Mouse (Mus musculus) limb, embryonic 13.5 days (tissue): Measurements from ENCODE around the gene Rab4a. TPM values are rescaled to one million over a fixed set of nuclear protein-coding genes. Genes with fewer than 3 reads are reported as not detected.

Experiments
- ATAC-seq: fragments of 200-750 bp; cut with Nextera tagmentation; 2 replicates; pipeline ENCODE4 v1.8.0; 2017; ENCODE audit warnings: low read depth, moderate number of reproducible peaks, moderate TSS enrichment; ENCODE audit not compliant: low FRiP score
- H3K27ac ChIP-seq: fragments of 300-500 bp; sonication (generic); 2 replicates; pipeline ENCODE4 v1.5.1; 2015; ENCODE audit warnings: inconsistent platforms, mild to moderate bottlenecking, moderate library complexity
- H3K27me3 ChIP-seq: fragments of 300-500 bp; sonication (generic); 2 replicates; pipeline ENCODE4 v1.6.1; 2015; ENCODE audit warnings: mild to moderate bottlenecking, inconsistent platforms
- H3K36me3 ChIP-seq: fragments of 300-500 bp; sonication (generic); 2 replicates; pipeline ENCODE4 v1.6.1; 2015; ENCODE audit warnings: inconsistent platforms, mild to moderate bottlenecking, moderate library complexity
- H3K4me1 ChIP-seq: fragments of 300-500 bp; sonication (generic); 2 replicates; pipeline ENCODE4 v1.6.1; 2015; ENCODE audit warnings: inconsistent platforms
- H3K4me2 ChIP-seq: fragments of 300-500 bp; sonication (generic); replicated peaks from 2 replicates; pipeline ENCODE4 v1.6.1; 2015; ENCODE audit warnings: inconsistent platforms, mild to moderate bottlenecking, moderate library complexity
- H3K4me3 ChIP-seq: fragments of 300-500 bp; sonication (generic); 2 replicates; pipeline ENCODE4 v1.5.1; 2015; ENCODE audit warnings: moderate library complexity, mild to moderate bottlenecking, inconsistent platforms
- H3K9ac ChIP-seq: fragments of 300-500 bp; sonication (generic); 2 replicates; pipeline ENCODE4 v1.6.1; 2015; ENCODE audit warnings: mild to moderate bottlenecking, inconsistent platforms
- H3K9me3 ChIP-seq: fragments of 300-500 bp; sonication (generic); 2 replicates; pipeline ENCODE4 v1.6.1; 2016; ENCODE audit warnings: inconsistent platforms
- WGBS: fragments of 180-500 bp; shearing (Covaris S2); methylation state at CpG from one replicate; pipeline ENCODE4 v1.1.7; 2015; 5-methylcytosine and 5-hydroxymethylcytosine counted together
- polyA plus RNA-seq: library from polyadenylated mRNA; unstranded; fragments of >200 nt; fragmentation: Nextera tagmentation; extraction: Ambion mirVana; gene quantifications from 2 replicates; pipeline ENCODE4 v1.2.1, GENCODE M21; 2015

Rab4a gene
- polyA plus RNA-seq, 1 experiment from 2014 or later: 47.5 TPM

DNA sequence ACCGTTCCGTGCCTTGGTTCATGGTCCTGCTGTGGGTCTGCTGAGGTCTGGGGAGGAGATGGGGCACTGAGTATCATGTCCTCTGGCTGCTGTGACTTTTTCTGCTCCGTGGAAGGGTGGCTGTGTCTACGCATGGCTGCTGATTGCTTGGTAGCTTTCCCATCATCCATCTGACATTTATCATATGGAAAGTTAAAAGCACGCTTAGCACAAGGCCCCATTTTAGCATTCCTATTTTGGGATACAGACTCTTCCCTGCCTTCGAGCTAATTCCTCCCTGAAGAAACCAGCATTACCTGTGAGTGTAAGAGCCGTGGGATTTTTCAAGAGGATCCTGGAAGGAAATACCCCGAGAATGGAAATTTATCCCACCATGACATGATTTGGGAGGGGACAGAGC, 11.2 kb downstream of the Rab4a start:
- H3K9ac ChIP-seq: no peak overlapping the region
- no peak overlapping the region for H3K4me3 ChIP-seq
- H3K4me2 ChIP-seq: no peak overlapping the region
- H3K36me3 ChIP-seq: peaks cover 30% of the 10 kb centered on the region
- H3K27ac ChIP-seq: no peak overlapping the region
- H3K9me3 ChIP-seq: no peaks in the 10 kb centered on the region
- ATAC-seq: no peak
- H3K27me3 ChIP-seq: no peaks in the 10 kb centered on the region
- 86% methylated on average over 8 of the region's 8 CpGs for WGBS
- peaks cover 11% of the 10 kb centered on the region for H3K4me1 ChIP-seq

GRCm38 (mm10) chr8:123817747-123818146, 12.0 kb downstream of the Rab4a start:
- H3K9me3 ChIP-seq: 0 out of 2 replicates have a peak, but pooled peaks cover under 1% of the 10 kb centered on the region
- H3K27me3 ChIP-seq: no peaks in the 10 kb centered on the region
- WGBS: 89% methylated on average over 11 of the region's 11 CpGs
- peaks cover 11% of the 10 kb centered on the region for H3K4me1 ChIP-seq
- no peak overlapping the region for H3K27ac ChIP-seq
- no peak for ATAC-seq
- no peak overlapping the region for H3K4me3 ChIP-seq
- H3K9ac ChIP-seq: no peak overlapping the region
- H3K36me3 ChIP-seq: peaks cover 34% of the 10 kb centered on the region
- no peak overlapping the region for H3K4me2 ChIP-seq

- no peak for ATAC-seq
- H3K4me1 ChIP-seq: no peaks in the 10 kb centered on the region
- H3K4me3 ChIP-seq: no peak overlapping the region
- H3K9me3 ChIP-seq: 0 out of 2 replicates have a peak, but pooled peaks cover 5% of the 10 kb centered on the region
- no peaks in the 10 kb centered on the region for H3K27me3 ChIP-seq
- no peak overlapping the region for H3K27ac ChIP-seq
- no peak overlapping the region for H3K9ac ChIP-seq
- H3K36me3 ChIP-seq: peaks cover 47% of the 10 kb centered on the region
- no peak overlapping the region for H3K4me2 ChIP-seq
- 88% methylated on average over 19 of the region's 19 CpGs for WGBS
These were observed 14.2 kb downstream of the Rab4a start for GRCm38 (mm10) chr8:123819683-123820610.

DNA sequence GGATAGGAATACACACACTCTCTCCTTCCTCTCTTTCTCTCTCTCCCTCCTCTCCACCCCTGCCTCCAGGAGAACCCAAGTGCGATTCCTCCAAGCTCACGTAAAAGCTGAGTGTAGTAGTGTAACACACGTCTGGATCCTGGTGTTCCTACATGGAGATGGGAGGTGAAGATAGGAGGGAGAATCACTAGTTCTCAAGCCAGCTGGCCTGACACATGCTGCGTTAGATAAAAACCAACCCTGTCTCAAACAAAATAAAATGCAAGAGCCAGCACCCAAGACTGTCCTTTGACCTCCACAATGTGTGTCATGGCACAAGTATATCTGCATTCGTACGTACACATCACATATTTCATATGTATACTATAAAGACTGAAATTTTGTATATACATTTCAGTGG, 15.0 kb downstream of the Rab4a start:
- Histone ChIP-seq H3K9ac (no peak overlapping the region), H3K36me3 (peaks cover 45% of the 10 kb centered on the region), H3K4me2 (no peak overlapping the region), H3K4me3 (no peak overlapping the region), H3K27me3 (no peaks in the 10 kb centered on the region), H3K4me1 (no peaks in the 10 kb centered on the region), H3K9me3 (0 out of 2 replicates have a peak, but pooled peaks cover 5% of the 10 kb centered on the region), H3K27ac (no peak overlapping the region)
- WGBS: 92% methylated on average over 6 of the region's 6 CpGs
- no peak for ATAC-seq

GRCm38 (mm10) chr8:123823111-123823510, 17.3 kb downstream of the Rab4a start:
- H3K4me1 ChIP-seq: no peaks in the 10 kb centered on the region
- H3K9ac ChIP-seq: no peak overlapping the region
- 97% methylated on average over 10 of the region's 10 CpGs for WGBS
- H3K4me3 ChIP-seq: no peak overlapping the region
- ATAC-seq: no peak
- no peak overlapping the region for H3K27ac ChIP-seq
- 0 out of 2 replicates have a peak, but pooled peaks cover 5% of the 10 kb centered on the region for H3K9me3 ChIP-seq
- H3K36me3 ChIP-seq: peaks cover 52% of the 10 kb centered on the region
- no peaks in the 10 kb centered on the region for H3K27me3 ChIP-seq
- no peak overlapping the region for H3K4me2 ChIP-seq

GRCm38 (mm10) chr8:123823532-123824123, 17.8 kb downstream of the Rab4a start:
- peaks cover 57% of the 10 kb centered on the region for H3K36me3 ChIP-seq
- no peak overlapping the region for H3K27ac ChIP-seq
- 90% methylated on average over 18 of the region's 18 CpGs for WGBS

DNA sequence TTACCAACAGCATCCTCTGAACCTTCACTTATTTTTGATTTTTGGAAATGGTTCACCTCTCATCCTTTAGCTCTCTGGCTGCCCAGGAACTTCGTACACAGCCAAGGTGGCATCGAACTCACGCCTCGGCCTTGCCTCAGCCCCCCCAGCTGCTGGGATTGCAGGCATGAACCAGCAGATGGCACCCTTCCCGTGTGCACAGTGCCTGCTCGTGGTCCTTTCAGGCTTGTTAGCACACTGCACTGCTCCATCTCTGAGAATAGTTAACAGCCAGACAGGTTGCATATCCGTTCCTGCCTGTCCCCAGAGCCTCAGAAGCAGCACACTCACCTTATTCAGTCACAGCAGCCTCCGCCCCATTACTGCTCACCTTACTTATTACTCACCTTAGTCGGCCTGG, 20.2 kb downstream of the Rab4a start:
- Histone ChIP-seq H3K9ac (no peak overlapping the region), H3K9me3 (0 out of 2 replicates have a peak, but pooled peaks cover 5% of the 10 kb centered on the region), H3K4me1 (no peaks in the 10 kb centered on the region), H3K36me3 (peaks cover 78% of the 10 kb centered on the region), H3K4me3 (no peak overlapping the region), H3K27me3 (no peaks in the 10 kb centered on the region), H3K27ac (no peak overlapping the region), H3K4me2 (no peak overlapping the region)
- 60% methylated on average over 9 of the region's 9 CpGs for WGBS
- ATAC-seq: no peak

More at GRCm38 (mm10) chr8:123823532-123824123, 17.8 kb downstream of the Rab4a start:
- Histone ChIP-seq H3K9ac (no peak overlapping the region), H3K4me1 (no peaks in the 10 kb centered on the region), H3K27me3 (no peaks in the 10 kb centered on the region), H3K4me2 (no peak overlapping the region), H3K4me3 (no peak overlapping the region), H3K9me3 (0 out of 2 replicates have a peak, but pooled peaks cover 5% of the 10 kb centered on the region)
- ATAC-seq: no peak

- Histone ChIP-seq H3K4me2 (no peak overlapping the region), H3K4me1 (no peaks in the 10 kb centered on the region), H3K36me3 (peaks cover 82% of the 10 kb centered on the region), H3K27me3 (no peaks in the 10 kb centered on the region), H3K27ac (no peak overlapping the region), H3K4me3 (no peak overlapping the region), H3K9me3 (0 out of 2 replicates have a peak, but pooled peaks cover 5% of the 10 kb centered on the region), H3K9ac (no peak overlapping the region)
- 91% methylated on average over 7 of the region's 7 CpGs for WGBS
- ATAC-seq: no peak
These were observed 21.0 kb downstream of the Rab4a start for GRCm38 (mm10) chr8:123826758-123827157.

GRCm38 (mm10) chr8:123827523-123827922, 21.7 kb downstream of the Rab4a start:
- no peaks in the 10 kb centered on the region for H3K27me3 ChIP-seq
- H3K36me3 ChIP-seq: peaks cover 88% of the 10 kb centered on the region
- H3K9me3 ChIP-seq: 0 out of 2 replicates have a peak, but pooled peaks cover 5% of the 10 kb centered on the region
- H3K4me1 ChIP-seq: no peaks in the 10 kb centered on the region
- H3K4me3 ChIP-seq: no peak overlapping the region
- 93% methylated on average over 13 of the region's 13 CpGs for WGBS
- H3K9ac ChIP-seq: no peak overlapping the region
- no peak overlapping the region for H3K4me2 ChIP-seq
- no peak for ATAC-seq
- H3K27ac ChIP-seq: no peak overlapping the region

- no peaks in the 10 kb centered on the region for H3K27me3 ChIP-seq
- no peaks in the 10 kb centered on the region for H3K9me3 ChIP-seq
- WGBS: 94% methylated on average over 4 of the region's 4 CpGs
- no peak overlapping the region for H3K4me2 ChIP-seq
- no peak for ATAC-seq
- peaks cover 95% of the 10 kb centered on the region for H3K36me3 ChIP-seq
- no peak overlapping the region for H3K4me3 ChIP-seq
- no peak overlapping the region for H3K27ac ChIP-seq
- no peaks in the 10 kb centered on the region for H3K4me1 ChIP-seq
- H3K9ac ChIP-seq: no peak overlapping the region
These were observed 27.0 kb downstream of the Rab4a start for GRCm38 (mm10) chr8:123832757-123833156.

GRCm38 (mm10) chr8:123835451-123835850, 29.7 kb downstream of the Rab4a start:
- no peak for ATAC-seq
- Histone ChIP-seq H3K27ac (no peak overlapping the region), H3K27me3 (no peaks in the 10 kb centered on the region), H3K36me3 (peaks cover 72% of the 10 kb centered on the region), H3K4me2 (no peak overlapping the region), H3K4me1 (no peaks in the 10 kb centered on the region), H3K9ac (no peak overlapping the region), H3K9me3 (no peaks in the 10 kb centered on the region), H3K4me3 (no peak overlapping the region)
- 58% methylated on average over 9 of the region's 9 CpGs for WGBS

DNA sequence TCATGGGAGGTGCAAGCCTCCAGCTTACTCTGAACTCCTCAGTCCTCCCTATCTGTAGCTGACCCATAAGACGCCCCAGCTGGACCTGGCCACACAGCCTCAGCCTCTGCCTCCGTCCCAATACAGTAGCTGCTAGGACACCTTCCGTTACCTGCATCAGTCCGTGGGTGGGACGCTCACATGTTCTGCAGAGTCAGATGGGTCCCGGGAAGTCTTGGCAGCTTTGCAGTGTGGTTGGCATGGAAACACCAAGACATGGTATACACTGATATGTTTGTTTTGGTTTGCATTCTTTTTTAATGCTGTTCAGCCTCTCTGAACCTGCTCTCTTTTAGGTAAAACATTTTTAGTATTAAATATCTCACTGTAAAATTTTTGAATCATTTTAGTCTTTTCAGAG, 30.6 kb downstream of the Rab4a start:
- ATAC-seq: no peak
- Histone ChIP-seq H3K9ac (no peak overlapping the region), H3K27me3 (no peaks in the 10 kb centered on the region), H3K9me3 (no peaks in the 10 kb centered on the region), H3K27ac (no peak overlapping the region), H3K36me3 (peaks cover 69% of the 10 kb centered on the region), H3K4me3 (no peak overlapping the region), H3K4me2 (no peak overlapping the region), H3K4me1 (no peaks in the 10 kb centered on the region)
- WGBS: 92% methylated on average over 6 of the region's 6 CpGs
